Mouse (Mus musculus): ENCODE data around the gene Pappa. TPM values are rescaled to one million over a fixed set of nuclear protein-coding genes. Genes with fewer than 3 reads are reported as not detected.

Gene Pappa
- polyA plus RNA-seq, 1 experiment from 2014 or later: 1.6 TPM

DNA sequence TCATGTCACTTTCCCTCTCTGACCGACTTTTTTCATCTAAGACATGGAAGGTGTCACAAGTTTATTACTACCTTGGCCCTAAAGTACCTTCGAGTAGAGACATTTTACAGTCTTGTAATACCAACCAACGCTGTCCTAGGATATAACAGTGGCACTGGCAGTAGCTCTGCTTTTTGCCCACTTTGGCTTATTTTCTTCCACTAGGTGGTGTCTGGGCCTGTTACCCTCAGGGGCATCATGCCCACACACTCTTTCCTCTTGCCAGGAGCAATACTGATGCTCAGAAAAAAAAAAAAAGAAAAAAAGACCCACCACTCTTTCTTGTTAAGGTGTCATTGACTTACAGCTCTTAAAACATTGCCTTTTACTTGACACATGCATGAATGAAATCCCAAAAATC lies 8.7 kb downstream of the Pappa start:
- no peak overlapping the region for H3K27ac ChIP-seq
- H3K9ac ChIP-seq: no peak overlapping the region
- H3K4me3 ChIP-seq: no peak overlapping the region
- H3K9me3 ChIP-seq (replicated peaks): no peaks in the 10 kb centered on the region
- H3K4me2 ChIP-seq (replicated peaks): no peak overlapping the region
- H3K36me3 ChIP-seq: no peaks in the 10 kb centered on the region
- H3K4me1 ChIP-seq: no peaks in the 10 kb centered on the region
- peaks cover 8% of the 10 kb centered on the region; the same call in 1 of the 2 replicates for H3K27me3 ChIP-seq
- 85% methylated on average over 3 of the region's 3 CpGs for WGBS
- ATAC-seq (ENCODE audit: low FRiP score): no peak

GRCm38 (mm10) chr4:65134358-65134757 lies 10.4 kb downstream of the Pappa start:
- Histone ChIP-seq H3K4me3 (no peak overlapping the region), H3K9me3 (replicated peaks) (no peaks in the 10 kb centered on the region), H3K27ac (no peak overlapping the region), H3K4me2 (replicated peaks) (no peak overlapping the region), H3K27me3 (no peaks in the 10 kb centered on the region), H3K36me3 (no peaks in the 10 kb centered on the region), H3K9ac (no peak overlapping the region), H3K4me1 (no peaks in the 10 kb centered on the region)
- WGBS: 82% methylated on average over 5 of the region's 5 CpGs
- no peak for ATAC-seq (ENCODE audit: low FRiP score)

DNA sequence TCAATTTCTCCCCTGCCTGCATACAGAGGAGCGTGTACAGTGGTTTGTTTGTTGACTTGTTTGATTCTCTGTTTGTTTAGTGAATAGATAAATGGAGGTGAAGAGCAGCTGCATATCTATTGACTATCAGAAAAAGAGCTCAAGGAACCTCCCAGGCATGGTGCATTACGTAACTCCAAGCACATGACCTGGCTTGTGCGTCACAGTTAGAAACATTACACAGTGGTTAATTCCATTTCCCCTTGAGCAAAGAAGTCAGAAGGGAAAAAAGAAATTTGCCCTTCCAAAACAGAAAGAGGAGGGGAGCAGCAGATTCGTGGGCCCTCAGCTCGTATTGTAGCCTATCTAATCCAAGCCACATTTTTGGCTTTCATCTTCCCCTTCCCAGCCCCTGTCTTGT lies 11.1 kb downstream of the Pappa start:
- WGBS: 81% methylated on average over 5 of the region's 5 CpGs
- H3K4me2 ChIP-seq (replicated peaks): no peak overlapping the region
- ATAC-seq (ENCODE audit: low FRiP score): no peak
- no peak overlapping the region for H3K9ac ChIP-seq
- no peak overlapping the region for H3K4me3 ChIP-seq
- H3K9me3 ChIP-seq (replicated peaks): no peaks in the 10 kb centered on the region
- H3K36me3 ChIP-seq: no peaks in the 10 kb centered on the region
- H3K27me3 ChIP-seq: no peaks in the 10 kb centered on the region
- no peak overlapping the region for H3K27ac ChIP-seq
- no peaks in the 10 kb centered on the region for H3K4me1 ChIP-seq

DNA sequence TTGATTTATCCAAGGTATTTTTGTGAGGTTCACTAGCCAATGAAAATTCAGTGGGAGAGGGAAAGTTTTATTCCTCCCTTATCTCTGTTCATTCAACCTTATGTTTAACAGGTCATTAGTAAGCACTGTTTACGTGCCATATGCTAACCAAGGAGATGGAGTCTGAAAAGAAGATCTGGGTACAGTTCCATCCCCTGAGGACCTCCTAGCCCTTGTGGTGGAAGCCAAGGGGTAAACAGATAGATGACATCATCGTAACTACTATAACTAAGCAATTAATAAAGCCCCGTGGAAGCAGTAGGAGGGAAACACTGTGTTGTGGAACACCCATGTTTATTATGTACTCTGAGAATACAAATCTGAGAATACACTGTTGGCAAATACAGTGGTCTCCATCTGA lies 12.6 kb downstream of the Pappa start:
- H3K9ac ChIP-seq: no peak overlapping the region
- 88% methylated on average over 3 of the region's 3 CpGs for WGBS

DNA sequence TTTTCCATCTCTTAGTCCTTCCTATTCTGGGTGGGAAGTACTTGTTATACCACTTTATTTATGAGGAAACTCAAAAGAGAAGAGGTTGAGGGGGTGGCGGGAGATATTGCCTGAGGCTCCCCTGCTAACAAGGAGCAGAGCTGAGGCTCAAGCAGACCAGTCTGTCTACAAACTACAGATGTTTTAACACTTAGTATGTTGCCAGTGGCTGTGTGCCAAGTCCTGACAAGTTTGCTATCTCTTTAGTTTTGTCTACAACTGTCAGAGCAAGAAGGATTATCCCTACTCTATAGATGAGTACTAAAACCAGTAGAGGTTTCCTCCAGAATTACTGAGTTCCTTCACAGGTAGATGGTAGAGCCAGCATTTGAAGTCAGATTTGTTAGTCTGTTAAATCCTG lies 23.0 kb downstream of the Pappa start:
- no peak overlapping the region for H3K27ac ChIP-seq
- no peaks in the 10 kb centered on the region for H3K4me1 ChIP-seq
- no peaks in the 10 kb centered on the region for H3K9me3 ChIP-seq (replicated peaks)
- no peak for ATAC-seq (ENCODE audit: low FRiP score)
- H3K4me3 ChIP-seq: no peak overlapping the region
- H3K36me3 ChIP-seq: no peaks in the 10 kb centered on the region
- 86% methylated on average over 1 of the region's 1 CpGs for WGBS
- no peak overlapping the region for H3K4me2 ChIP-seq (replicated peaks)
- no peak overlapping the region for H3K9ac ChIP-seq
- H3K27me3 ChIP-seq: no peaks in the 10 kb centered on the region

More for the DNA sequence above, 12.6 kb downstream of the Pappa start:
- no peaks in the 10 kb centered on the region for H3K4me1 ChIP-seq
- H3K4me3 ChIP-seq: no peak overlapping the region
- H3K9me3 ChIP-seq (replicated peaks): no peaks in the 10 kb centered on the region
- H3K36me3 ChIP-seq: no peaks in the 10 kb centered on the region
- H3K27me3 ChIP-seq: no peaks in the 10 kb centered on the region
- no peak overlapping the region for H3K4me2 ChIP-seq (replicated peaks)
- H3K27ac ChIP-seq: no peak overlapping the region
- no peak for ATAC-seq (ENCODE audit: low FRiP score)

DNA sequence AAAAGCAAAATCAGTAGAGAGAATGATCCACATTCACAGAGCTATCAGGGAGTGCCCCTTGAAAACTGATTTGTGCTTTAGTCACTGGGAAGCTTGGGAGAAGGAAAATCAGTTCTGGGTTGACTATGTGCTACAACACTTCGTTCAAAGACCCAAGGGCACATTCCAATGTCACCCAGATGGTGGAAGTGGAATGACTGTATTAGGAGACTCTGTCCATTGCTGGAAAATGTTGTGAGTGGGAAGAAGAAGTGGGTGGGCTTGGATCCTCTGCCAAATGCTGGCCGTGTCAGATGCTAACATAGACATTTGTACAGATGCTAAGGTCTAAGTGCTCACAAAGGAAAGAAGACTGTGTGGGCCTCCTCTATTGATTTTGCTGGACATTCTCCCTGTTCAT lies 29.6 kb downstream of the Pappa start:
- no peak for ATAC-seq (ENCODE audit: low FRiP score)
- Histone ChIP-seq H3K4me2 (replicated peaks) (no peak overlapping the region), H3K9me3 (replicated peaks) (no peaks in the 10 kb centered on the region), H3K27ac (no peak overlapping the region), H3K36me3 (no peaks in the 10 kb centered on the region), H3K4me1 (no peaks in the 10 kb centered on the region), H3K27me3 (no peaks in the 10 kb centered on the region), H3K4me3 (no peak overlapping the region), H3K9ac (no peak overlapping the region)
- 68% methylated on average over 2 of the region's 2 CpGs for WGBS

DNA sequence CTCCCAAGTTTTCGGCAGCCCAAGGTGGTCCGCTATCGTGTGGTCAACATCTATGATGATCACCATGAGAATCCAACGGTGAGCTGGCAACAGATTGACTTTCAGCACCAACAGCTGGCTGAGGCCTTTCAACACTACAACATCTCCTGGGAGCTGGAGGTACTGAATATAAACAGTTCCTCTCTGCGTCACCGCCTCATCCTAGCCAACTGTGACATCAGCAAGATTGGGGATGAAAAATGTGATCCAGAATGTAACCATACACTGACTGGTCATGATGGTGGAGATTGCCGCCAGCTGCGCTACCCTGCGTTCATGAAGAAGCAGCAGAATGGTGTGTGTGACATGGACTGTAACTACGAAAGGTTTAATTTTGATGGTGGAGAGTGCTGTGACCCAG lies 32.3 kb downstream of the Pappa start:
- no peaks in the 10 kb centered on the region for H3K27me3 ChIP-seq
- 92% methylated on average over 10 of the region's 10 CpGs for WGBS
- ATAC-seq (ENCODE audit: low FRiP score): no peak
- H3K27ac ChIP-seq: no peak overlapping the region
- no peaks in the 10 kb centered on the region for H3K36me3 ChIP-seq
- no peak overlapping the region for H3K4me2 ChIP-seq (replicated peaks)
- H3K9me3 ChIP-seq (replicated peaks): no peaks in the 10 kb centered on the region
- H3K4me1 ChIP-seq: no peaks in the 10 kb centered on the region
- H3K9ac ChIP-seq: no peak overlapping the region
- no peak overlapping the region for H3K4me3 ChIP-seq

DNA sequence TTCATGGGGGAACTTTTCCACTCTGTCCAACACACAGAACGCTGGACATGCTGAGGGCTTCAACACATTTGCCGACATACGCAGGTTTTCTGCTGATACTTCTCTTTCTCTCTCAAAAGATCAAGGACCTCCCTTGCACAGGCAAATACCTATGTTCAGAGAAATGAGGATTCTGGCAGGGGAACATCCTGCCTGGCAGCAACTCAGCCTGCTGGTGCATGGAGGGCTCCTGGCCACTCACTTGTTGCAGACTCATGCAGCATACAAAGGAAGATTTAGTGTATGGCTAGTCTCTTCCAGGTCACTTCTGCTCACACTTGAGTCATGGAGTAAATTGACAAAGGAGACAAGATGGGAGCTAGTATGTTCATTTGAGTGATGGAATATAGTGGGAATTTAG lies 34.7 kb downstream of the Pappa start:
- Histone ChIP-seq H3K27me3 (no peaks in the 10 kb centered on the region), H3K9me3 (replicated peaks) (no peaks in the 10 kb centered on the region), H3K9ac (no peak overlapping the region), H3K36me3 (no peaks in the 10 kb centered on the region), H3K27ac (no peak overlapping the region), H3K4me3 (no peak overlapping the region), H3K4me1 (no peaks in the 10 kb centered on the region), H3K4me2 (replicated peaks) (no peak overlapping the region)
- ATAC-seq (ENCODE audit: low FRiP score): no peak
- WGBS: 82% methylated on average over 3 of the region's 3 CpGs

DNA sequence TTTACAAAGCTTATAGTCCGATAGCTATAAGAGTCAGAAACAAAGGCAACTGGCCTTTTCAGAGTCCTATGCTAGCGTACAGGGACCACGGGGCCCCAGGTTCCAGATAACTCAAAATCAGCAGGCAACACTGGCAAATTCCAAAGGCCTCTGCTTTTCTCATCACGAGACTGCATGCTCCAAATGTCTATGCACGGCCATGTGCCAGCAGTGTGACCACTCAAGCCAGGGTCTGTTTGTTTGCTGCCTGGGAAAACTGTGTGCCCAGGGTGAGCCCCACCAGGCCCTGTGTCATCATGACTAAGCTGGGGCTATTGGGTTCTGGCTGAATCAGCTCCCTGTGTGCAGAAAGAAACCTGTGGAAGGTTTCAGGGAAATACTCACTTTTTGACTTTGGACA lies 35.5 kb downstream of the Pappa start:
- no peak overlapping the region for H3K4me2 ChIP-seq (replicated peaks)
- no peak overlapping the region for H3K27ac ChIP-seq
- no peaks in the 10 kb centered on the region for H3K4me1 ChIP-seq
- H3K36me3 ChIP-seq: no peaks in the 10 kb centered on the region
- ATAC-seq (ENCODE audit: low FRiP score): no peak
- no peak overlapping the region for H3K9ac ChIP-seq
- no peak overlapping the region for H3K4me3 ChIP-seq
- WGBS: 64% methylated on average over 5 of the region's 5 CpGs
- no peaks in the 10 kb centered on the region for H3K27me3 ChIP-seq
- no peaks in the 10 kb centered on the region for H3K9me3 ChIP-seq (replicated peaks)

- Histone ChIP-seq H3K9ac (no peak overlapping the region), H3K4me3 (no peak overlapping the region), H3K9me3 (replicated peaks) (no peaks in the 10 kb centered on the region), H3K36me3 (no peaks in the 10 kb centered on the region), H3K4me1 (no peaks in the 10 kb centered on the region), H3K27ac (no peak overlapping the region), H3K4me2 (replicated peaks) (no peak overlapping the region), H3K27me3 (no peaks in the 10 kb centered on the region)
- ATAC-seq (ENCODE audit: low FRiP score): no peak
- WGBS: 80% methylated on average over 3 of the region's 3 CpGs
Measured at GRCm38 (mm10) chr4:65163698-65164097, 39.7 kb downstream of the Pappa start.

DNA sequence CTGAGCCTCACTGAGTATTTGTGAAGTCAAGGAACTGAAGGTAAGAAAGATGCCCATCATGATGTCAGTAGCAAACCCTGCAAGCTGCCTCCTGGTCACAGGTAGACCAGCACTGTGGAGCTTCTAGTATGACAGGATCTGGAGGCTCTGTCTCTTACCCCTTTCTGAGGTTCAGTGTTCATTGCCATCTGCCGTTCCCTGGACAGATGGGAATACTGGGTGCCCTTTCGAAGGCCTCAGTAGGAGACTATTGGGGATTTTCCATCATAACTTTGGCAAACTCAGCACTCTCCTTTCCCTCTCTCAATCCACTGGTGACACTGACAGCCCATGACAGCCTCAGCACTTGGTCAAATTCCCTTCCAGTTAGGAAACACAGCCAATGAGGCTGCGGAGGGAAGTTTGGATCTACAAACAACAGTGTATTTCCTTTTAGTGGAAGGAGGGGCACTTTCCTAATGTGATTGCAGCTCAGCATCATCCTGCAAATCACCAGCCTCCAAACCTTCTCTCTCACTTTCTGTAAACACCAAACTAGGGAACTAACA lies 42.4 kb downstream of the Pappa start:
- Histone ChIP-seq H3K4me3 (no peak overlapping the region), H3K9me3 (replicated peaks) (no peaks in the 10 kb centered on the region), H3K9ac (no peak overlapping the region), H3K27me3 (no peaks in the 10 kb centered on the region), H3K27ac (no peak overlapping the region), H3K4me1 (no peaks in the 10 kb centered on the region), H3K36me3 (no peaks in the 10 kb centered on the region), H3K4me2 (replicated peaks) (no peak overlapping the region)
- WGBS: 88% methylated on average over 3 of the region's 3 CpGs
- ATAC-seq (ENCODE audit: low FRiP score): no peak

GRCm38 (mm10) chr4:65174505-65174904 lies 50.5 kb downstream of the Pappa start:
- no peak overlapping the region for H3K4me2 ChIP-seq (replicated peaks)
- no peaks in the 10 kb centered on the region for H3K36me3 ChIP-seq
- no peak overlapping the region for H3K4me3 ChIP-seq
- H3K9ac ChIP-seq: no peak overlapping the region
- no peak overlapping the region for H3K27ac ChIP-seq
- no peaks in the 10 kb centered on the region for H3K27me3 ChIP-seq
- WGBS: 89% methylated on average over 3 of the region's 3 CpGs
- ATAC-seq (ENCODE audit: low FRiP score): no peak
- H3K9me3 ChIP-seq (replicated peaks): no peaks in the 10 kb centered on the region
- no peaks in the 10 kb centered on the region for H3K4me1 ChIP-seq

GRCm38 (mm10) chr4:65178146-65178545 lies 54.2 kb downstream of the Pappa start:
- H3K9ac ChIP-seq: no peak overlapping the region
- no peaks in the 10 kb centered on the region for H3K27me3 ChIP-seq
- H3K27ac ChIP-seq: no peak overlapping the region
- H3K9me3 ChIP-seq (replicated peaks): no peaks in the 10 kb centered on the region
- H3K4me2 ChIP-seq (replicated peaks): no peak overlapping the region
- H3K36me3 ChIP-seq: no peaks in the 10 kb centered on the region
- no peak for ATAC-seq (ENCODE audit: low FRiP score)
- no peak overlapping the region for H3K4me3 ChIP-seq
- WGBS: 58% methylated on average over 1 of the region's 1 CpGs
- peaks cover 3% of the 10 kb centered on the region; the same call in 1 of the 2 replicates for H3K4me1 ChIP-seq
